Mouse (Mus musculus): ENCODE measurements around the gene Ddx58. TPM values are rescaled to one million over a fixed set of nuclear protein-coding genes. Genes with fewer than 3 reads are reported as not detected.

Ddx58 gene
- 9.8 and 11.6 TPM in 2 replicates for polyA plus RNA-seq (2015; fragmentation: Nextera tagmentation; extraction: Ambion mirVana)

DNA sequence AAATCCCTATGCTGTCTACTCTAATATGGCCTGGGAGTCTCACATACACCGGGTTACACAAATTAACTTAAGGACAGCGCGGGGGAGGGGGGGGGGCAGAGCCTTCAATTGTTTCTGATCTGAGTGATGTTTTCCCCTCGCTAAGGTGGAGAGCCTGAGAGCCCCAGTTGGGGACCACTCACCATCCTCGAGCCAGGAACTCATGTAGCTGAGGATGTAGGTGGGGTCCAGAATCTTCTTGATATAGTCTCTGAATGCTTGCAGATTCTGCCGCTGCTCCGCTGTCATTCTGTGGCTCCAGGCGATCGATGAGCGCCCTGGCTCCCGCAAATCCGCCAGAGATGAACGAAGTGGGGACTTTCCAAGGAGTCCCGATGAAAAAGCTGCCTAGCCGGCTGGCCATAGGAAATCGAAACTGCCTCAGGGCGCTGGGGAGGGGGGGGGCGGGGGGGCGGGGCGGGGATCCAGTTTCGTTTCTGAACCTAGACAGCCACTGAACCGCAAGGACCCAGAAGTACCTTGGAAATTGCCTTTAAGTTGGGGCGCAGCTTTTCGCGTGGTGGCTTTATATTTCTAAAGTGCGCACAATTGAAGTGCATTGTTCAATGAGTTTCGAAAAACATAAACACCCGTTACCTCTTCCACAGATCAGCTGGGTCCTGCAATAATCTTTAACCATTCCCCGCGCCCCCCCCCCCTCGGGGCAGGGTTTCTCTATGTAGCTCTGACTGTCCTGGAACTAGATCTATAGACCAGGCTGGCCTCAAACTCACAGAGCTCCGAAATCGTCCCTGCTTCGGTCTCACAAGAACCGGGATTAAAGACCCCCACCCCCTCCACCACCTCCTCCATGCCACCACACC, at the start of gene Ddx58:
TSS of gene Ddx58 (minus strand) at position 420 of the 863 bp plus-strand sequence.
- H3K4me2 ChIP-seq, result peak within 1 kb of the TSS; percentile 72
- H3K27ac ChIP-seq, result peak within 1 kb of the TSS; percentile 77
- peak within 1 kb of the TSS; percentile 49 for H3K9ac ChIP-seq
- H3K4me3 ChIP-seq, result peak within 1 kb of the TSS; percentile 62
- WGBS, result 2% methylated on average over 35 of the region's 35 CpGs
- no peaks in the 10 kb centered on the region for H3K36me3 ChIP-seq
- H3K27me3 ChIP-seq, result no peaks in the 10 kb centered on the region
- peaks cover 9% of the 10 kb centered on the region for H3K4me1 ChIP-seq
- H3K9me3 ChIP-seq, result no peaks in the 10 kb centered on the region
- peak; percentile 71 for ATAC-seq (ENCODE audit: borderline replicate concordance, extremely low read depth, low FRiP score, low TSS enrichment)

DNA sequence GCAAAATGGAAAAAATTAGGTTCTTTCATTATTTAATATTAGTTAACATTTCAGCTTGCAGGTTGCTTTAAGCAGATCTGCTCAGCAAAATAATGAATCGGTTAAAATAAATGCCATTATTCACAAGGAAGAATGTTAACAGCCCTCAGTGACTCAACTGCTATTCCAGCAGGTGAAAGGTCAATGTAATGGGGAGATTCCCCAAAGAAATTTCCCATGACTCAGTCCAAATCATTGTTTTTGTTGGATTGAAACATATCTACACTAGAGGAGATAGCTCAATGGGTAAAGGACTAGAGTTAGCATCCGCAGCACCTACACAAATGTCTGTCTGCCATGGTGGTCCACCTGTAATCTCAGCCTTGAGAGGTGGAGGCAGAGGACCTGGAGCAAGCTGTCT, 49.4 kb upstream of the Ddx58 start:
- H3K9ac ChIP-seq, result no peak overlapping the region
- H3K4me3 ChIP-seq, result no peak overlapping the region
- no peaks in the 10 kb centered on the region for H3K27me3 ChIP-seq
- H3K4me2 ChIP-seq, result no peak overlapping the region
- ATAC-seq (ENCODE audit: borderline replicate concordance, extremely low read depth, low FRiP score, low TSS enrichment), result no peak
- WGBS, result 75% methylated on average over 2 of the region's 2 CpGs
- H3K9me3 ChIP-seq, result no peaks in the 10 kb centered on the region
- H3K36me3 ChIP-seq, result no peaks in the 10 kb centered on the region
- no peaks in the 10 kb centered on the region for H3K4me1 ChIP-seq
- H3K27ac ChIP-seq, result no peak overlapping the region

DNA sequence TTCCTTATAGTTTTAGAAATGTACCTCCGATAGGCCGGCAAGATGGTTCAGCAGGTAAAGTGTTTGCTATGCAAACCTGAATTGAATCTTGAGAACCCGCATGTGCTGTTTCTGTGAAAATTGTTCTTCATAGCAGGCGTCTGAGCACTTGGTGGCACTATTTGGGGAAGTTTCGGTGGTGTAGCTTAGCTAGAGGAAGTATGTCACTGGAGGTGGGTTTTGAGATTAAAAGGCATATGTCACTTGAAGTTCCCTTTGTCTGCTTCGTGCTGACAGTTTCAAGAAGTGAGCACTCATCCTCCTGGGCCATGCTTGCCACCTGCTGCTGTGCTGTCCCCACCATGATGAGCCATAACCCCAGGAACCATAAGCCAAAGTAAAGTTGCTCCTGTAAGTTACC, 47.8 kb upstream of the Ddx58 start:
- Histone ChIP-seq H3K36me3 (no peaks in the 10 kb centered on the region), H3K27ac (no peak overlapping the region), H3K4me3 (no peak overlapping the region), H3K9ac (no peak overlapping the region), H3K4me2 (no peak overlapping the region), H3K27me3 (no peaks in the 10 kb centered on the region), H3K9me3 (no peaks in the 10 kb centered on the region), H3K4me1 (no peaks in the 10 kb centered on the region)
- WGBS, result 50% methylated on average over 6 of the region's 6 CpGs
- ATAC-seq (ENCODE audit: borderline replicate concordance, extremely low read depth, low FRiP score, low TSS enrichment), result no peak

DNA sequence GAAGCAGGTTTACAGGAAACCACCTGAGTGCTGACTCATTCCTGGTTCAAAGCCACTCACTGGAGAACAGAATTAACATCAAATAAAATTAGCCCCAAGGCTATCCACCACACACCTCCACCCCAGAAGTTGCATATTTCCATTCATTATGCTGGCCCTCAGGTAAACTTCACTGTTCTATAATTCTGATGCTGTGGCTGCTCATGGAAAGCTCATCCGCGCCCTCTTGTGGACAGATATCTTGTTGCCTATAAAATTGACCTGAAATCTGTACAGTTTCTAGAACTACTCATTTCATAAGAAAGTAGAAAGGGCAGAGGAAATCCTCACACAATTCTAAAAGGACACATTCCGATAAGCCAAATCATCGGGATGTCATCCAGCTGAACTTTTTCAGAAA, 46.0 kb upstream of the Ddx58 start:
- WGBS, result 9% methylated on average over 4 of the region's 4 CpGs
- ATAC-seq (ENCODE audit: borderline replicate concordance, extremely low read depth, low FRiP score, low TSS enrichment), result no peak
- no peaks in the 10 kb centered on the region for H3K27me3 ChIP-seq
- H3K9me3 ChIP-seq, result no peaks in the 10 kb centered on the region
- H3K4me3 ChIP-seq, result no peak overlapping the region
- no peak overlapping the region for H3K27ac ChIP-seq
- no peak overlapping the region for H3K4me2 ChIP-seq
- H3K4me1 ChIP-seq, result no peaks in the 10 kb centered on the region
- H3K36me3 ChIP-seq, result no peaks in the 10 kb centered on the region
- no peak overlapping the region for H3K9ac ChIP-seq

DNA sequence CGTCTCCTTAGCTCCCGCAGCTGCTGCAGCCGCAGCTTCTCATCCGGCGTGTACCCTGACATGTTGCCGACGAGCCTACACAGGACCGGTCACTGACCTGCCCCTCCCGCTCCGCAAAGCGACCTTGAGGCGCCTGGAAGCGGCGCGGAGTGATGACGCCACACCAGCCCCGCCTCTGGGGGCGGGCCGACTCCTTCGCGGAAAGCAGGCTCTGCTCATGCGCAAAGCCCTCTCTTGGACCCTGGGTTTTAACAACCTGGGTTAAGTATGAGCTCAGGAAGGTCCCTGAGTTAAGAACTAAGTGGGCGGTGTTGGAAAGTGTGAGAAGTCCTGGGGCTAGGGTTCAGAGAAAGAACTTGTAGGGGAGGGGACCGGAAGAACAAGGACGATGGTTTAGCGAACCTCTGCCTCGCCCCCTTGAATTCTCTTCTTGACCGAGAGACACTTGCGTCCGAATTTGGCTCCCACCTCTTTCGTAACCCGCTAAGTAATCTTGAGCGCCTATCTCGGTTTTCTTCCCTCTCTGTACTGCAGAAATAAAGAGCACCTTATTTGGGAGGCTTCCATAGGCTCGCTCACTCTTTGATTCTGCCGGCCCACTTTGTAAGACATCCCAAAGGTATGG, 39.8 kb upstream of the Ddx58 start, which contains the start of gene Ndufb6:
TSS of gene Ndufb6 (minus strand) at position 146 of the 625 bp plus-strand sequence.
- H3K9me3 ChIP-seq, result no peaks in the 10 kb centered on the region
- under 1% methylated on average over 36 of the region's 36 CpGs for WGBS
- H3K4me2 ChIP-seq, result peak within 1 kb of the TSS; percentile 72
- H3K27me3 ChIP-seq, result no peaks in the 10 kb centered on the region
- peak within 1 kb of the TSS; percentile 95 for H3K4me3 ChIP-seq
- H3K36me3 ChIP-seq, result 0 out of 2 replicates have a peak, but pooled peaks cover 10% of the 10 kb centered on the region
- H3K27ac ChIP-seq, result peak within 1 kb of the TSS; percentile 83
- peak; percentile 98 for ATAC-seq (ENCODE audit: borderline replicate concordance, extremely low read depth, low FRiP score, low TSS enrichment)
- H3K9ac ChIP-seq, result peak within 1 kb of the TSS; percentile 86
- peaks cover 9% of the 10 kb centered on the region for H3K4me1 ChIP-seq

DNA sequence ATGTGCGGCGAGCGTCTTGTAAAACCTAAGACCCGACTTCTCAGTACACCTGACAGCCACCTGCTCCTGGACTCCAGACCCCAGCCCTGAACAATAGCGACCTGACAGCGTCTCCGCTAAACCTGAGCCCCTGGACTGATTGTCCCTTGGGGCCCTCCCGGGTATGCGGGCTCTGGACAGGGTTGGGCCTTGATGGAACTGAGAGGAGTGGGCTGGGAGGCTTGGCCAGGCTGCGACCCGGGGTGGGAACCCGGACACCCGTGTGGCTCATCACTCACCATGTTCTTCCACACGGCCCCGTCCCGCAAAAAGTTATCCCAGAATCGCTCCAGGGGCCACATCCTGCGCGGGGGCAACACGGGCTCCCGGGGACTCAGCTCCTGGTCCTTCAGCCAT, 39.2 kb upstream of the Ddx58 start:
- H3K27ac ChIP-seq, result peak overlapping the region; percentile 83; the same call in 1 of the 2 replicates
- 0% methylated on average over 21 of the region's 21 CpGs for WGBS

DNA sequence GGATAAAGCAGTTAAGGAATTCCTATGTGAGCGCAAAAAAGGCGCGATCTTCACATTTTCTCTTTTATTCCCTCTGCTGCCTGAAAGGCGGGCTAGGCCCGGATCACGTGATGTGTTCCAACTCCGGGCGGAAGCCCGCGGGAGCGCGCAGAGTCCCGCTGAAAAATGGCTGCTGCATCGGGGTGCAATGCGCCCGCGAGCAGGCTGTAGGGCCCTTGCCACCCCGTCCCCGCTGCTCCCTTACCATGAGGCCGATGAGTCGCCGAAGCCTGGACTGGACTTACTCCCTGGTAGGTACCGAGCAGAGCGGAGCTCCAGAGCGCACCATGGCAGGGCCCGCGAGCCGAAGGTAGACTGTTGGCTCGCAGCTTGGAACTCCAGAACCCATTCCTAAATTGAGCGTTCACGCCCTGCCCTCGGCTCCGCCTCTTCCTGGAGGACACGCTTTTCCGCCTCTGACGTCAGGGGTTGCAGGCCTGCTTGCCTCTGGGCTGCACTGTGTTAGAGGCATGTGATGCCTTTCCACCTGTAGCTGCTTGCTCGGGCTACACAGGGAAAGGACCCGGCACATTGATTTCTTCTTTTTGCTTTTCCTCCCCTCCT, 29.9 kb upstream of the Ddx58 start, which contains the start of the genes Smim27 and Topors:
TSS of gene Smim27 (plus strand) at position 150 of the 603 bp plus-strand sequence.
TSS of gene Topors (minus strand) at position 421 of the 603 bp plus-strand sequence.
- ATAC-seq (ENCODE audit: borderline replicate concordance, extremely low read depth, low FRiP score, low TSS enrichment), result peak; percentile 96
- peak within 1 kb of the TSS; percentile 89 for H3K4me2 ChIP-seq
- peak within 1 kb of the TSS; percentile 80 for H3K4me3 ChIP-seq
- H3K27ac ChIP-seq, result peak within 1 kb of the TSS; percentile 99
- H3K9ac ChIP-seq, result peak within 1 kb of the TSS; percentile 96
- H3K36me3 ChIP-seq, result peaks cover 13% of the 10 kb centered on the region
- WGBS, result under 1% methylated on average over 38 of the region's 38 CpGs
- peaks cover 24% of the 10 kb centered on the region for H3K4me1 ChIP-seq
- H3K27me3 ChIP-seq, result no peaks in the 10 kb centered on the region
- no peaks in the 10 kb centered on the region for H3K9me3 ChIP-seq

More for the DNA sequence above, 39.2 kb upstream of the Ddx58 start:
- H3K4me1 ChIP-seq, result peaks cover 9% of the 10 kb centered on the region
- H3K36me3 ChIP-seq, result 0 out of 2 replicates have a peak, but pooled peaks cover 10% of the 10 kb centered on the region
- peak overlapping the region; percentile 95 for H3K4me3 ChIP-seq
- ATAC-seq (ENCODE audit: borderline replicate concordance, extremely low read depth, low FRiP score, low TSS enrichment), result peak; percentile 72
- H3K9me3 ChIP-seq, result no peaks in the 10 kb centered on the region
- no peaks in the 10 kb centered on the region for H3K27me3 ChIP-seq
- peak overlapping the region; percentile 72 for H3K4me2 ChIP-seq
- peak overlapping the region; percentile 86 for H3K9ac ChIP-seq

DNA sequence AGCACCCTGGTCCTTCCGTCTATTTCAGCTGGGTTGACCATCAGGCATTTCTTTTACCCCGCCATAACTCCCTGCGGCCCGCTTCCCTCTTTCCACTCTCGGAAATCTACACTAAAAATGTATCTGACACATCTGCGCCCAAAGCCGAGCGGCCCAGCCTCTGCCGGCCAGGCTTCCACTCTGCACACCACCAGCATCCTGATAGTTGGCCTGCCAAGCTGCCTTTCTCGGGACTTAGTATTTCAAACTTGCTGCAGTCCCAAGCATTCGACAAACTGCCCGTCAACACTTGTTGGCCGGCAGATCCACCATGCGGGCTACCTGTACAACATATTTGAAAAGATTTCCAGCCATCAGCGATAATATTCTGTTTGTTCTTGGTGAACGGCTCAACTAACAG, 29.2 kb upstream of the Ddx58 start:
- H3K27ac ChIP-seq, result peak overlapping the region; percentile 99
- H3K4me2 ChIP-seq, result peak overlapping the region; percentile 89
- H3K4me3 ChIP-seq, result peak overlapping the region; percentile 80
- under 1% methylated on average over 16 of the region's 16 CpGs for WGBS
- no peaks in the 10 kb centered on the region for H3K9me3 ChIP-seq
- H3K9ac ChIP-seq, result peak overlapping the region; percentile 96
- peaks cover 24% of the 10 kb centered on the region for H3K4me1 ChIP-seq
- H3K27me3 ChIP-seq, result no peaks in the 10 kb centered on the region
- no peak; the same call in 1 of the 2 replicates for ATAC-seq (ENCODE audit: borderline replicate concordance, extremely low read depth, low FRiP score, low TSS enrichment)
- H3K36me3 ChIP-seq, result peaks cover 13% of the 10 kb centered on the region

DNA sequence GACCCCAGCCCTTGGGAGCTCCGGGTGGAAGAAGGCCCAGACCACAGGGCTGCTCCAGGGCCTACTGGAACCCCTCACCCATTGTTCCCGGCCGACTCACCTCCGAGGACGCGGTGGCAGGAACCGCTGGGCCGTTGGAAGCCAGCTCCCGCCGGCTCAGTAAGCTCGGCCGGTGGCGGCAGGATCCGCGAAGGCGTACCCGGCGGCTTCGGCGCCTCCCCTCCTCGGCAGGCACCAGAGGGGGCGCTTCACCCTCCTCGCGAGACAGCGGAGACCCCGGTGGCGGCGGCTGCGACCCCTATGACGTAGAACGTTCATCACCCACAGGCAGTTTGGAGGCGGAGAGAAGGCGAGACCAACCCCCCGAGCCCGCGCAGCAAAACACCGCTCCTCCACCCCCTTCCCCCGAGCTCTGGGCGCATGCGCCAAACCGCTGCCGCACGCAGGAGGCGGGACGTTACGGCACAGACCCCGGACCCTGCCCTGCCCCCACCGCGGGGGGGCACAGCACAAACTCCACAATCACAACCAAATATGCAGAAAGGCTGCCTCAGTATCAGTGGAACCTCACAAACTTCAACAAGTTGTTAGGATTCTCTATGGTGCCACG, 28.7 kb upstream of the Ddx58 start:
- no peaks in the 10 kb centered on the region for H3K9me3 ChIP-seq
- H3K36me3 ChIP-seq, result peaks cover 12% of the 10 kb centered on the region
- peak overlapping the region; percentile 99 for H3K27ac ChIP-seq
- H3K4me3 ChIP-seq, result peak overlapping the region; percentile 80
- peaks cover 24% of the 10 kb centered on the region for H3K4me1 ChIP-seq
- ATAC-seq (ENCODE audit: borderline replicate concordance, extremely low read depth, low FRiP score, low TSS enrichment), result peak; percentile 81
- under 1% methylated on average over 50 of the region's 50 CpGs for WGBS
- peak overlapping the region; percentile 96 for H3K9ac ChIP-seq
- H3K27me3 ChIP-seq, result no peaks in the 10 kb centered on the region
- peak overlapping the region; percentile 89 for H3K4me2 ChIP-seq

DNA sequence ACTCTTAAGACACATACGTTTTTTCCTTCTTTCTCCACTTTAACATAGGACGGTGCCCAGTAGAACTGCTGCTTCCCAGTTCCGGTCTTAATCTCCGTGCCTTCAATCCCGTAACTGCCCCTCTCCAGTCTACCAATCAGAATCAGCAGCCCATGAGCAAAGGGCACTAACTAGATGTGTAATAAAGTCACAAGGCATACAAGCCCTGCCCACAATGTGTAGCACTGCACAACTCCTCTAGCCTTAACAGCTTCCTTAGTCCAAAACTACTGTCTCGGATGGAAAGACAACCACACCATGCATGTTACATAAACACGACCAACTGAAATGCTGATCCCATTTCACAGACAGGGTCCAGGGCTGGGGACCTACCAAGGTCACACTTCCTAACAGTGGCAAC, 28.1 kb upstream of the Ddx58 start:
- H3K9ac ChIP-seq, result peak overlapping the region; percentile 96
- H3K27me3 ChIP-seq, result no peaks in the 10 kb centered on the region
- H3K4me1 ChIP-seq, result peaks cover 24% of the 10 kb centered on the region
- peak overlapping the region; percentile 80 for H3K4me3 ChIP-seq
- H3K36me3 ChIP-seq, result peaks cover 12% of the 10 kb centered on the region
- ATAC-seq (ENCODE audit: borderline replicate concordance, extremely low read depth, low FRiP score, low TSS enrichment), result no peak
- peak overlapping the region; percentile 89 for H3K4me2 ChIP-seq
- WGBS, result 47% methylated on average over 7 of the region's 7 CpGs
- H3K9me3 ChIP-seq, result no peaks in the 10 kb centered on the region
- H3K27ac ChIP-seq, result peak overlapping the region; percentile 99

DNA sequence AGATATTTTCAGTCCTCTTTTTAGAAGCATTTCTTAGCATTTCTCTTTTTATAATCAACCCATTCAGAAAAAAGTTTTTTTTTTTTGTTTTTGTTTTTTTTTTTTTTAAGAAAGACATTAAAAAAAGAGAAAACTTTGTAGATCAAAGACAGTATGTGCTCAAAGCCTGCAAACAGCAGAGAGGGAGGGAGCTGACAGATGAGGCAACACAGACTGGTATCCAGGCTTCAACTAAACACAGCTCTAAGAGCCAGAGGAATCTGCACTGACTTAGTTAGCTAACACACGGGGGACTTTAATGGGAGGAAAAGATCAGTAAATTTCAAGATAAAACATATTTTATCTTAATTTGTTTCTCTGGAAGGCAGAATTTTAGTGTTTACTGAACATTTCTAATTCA, 24.7 kb upstream of the Ddx58 start:
- no peak overlapping the region for H3K27ac ChIP-seq

More for the DNA sequence above, 24.7 kb upstream of the Ddx58 start:
- Histone ChIP-seq H3K9ac (no peak overlapping the region), H3K4me1 (peaks cover 24% of the 10 kb centered on the region), H3K4me2 (no peak overlapping the region), H3K9me3 (no peaks in the 10 kb centered on the region), H3K27me3 (no peaks in the 10 kb centered on the region), H3K4me3 (no peak overlapping the region), H3K36me3 (peaks cover 38% of the 10 kb centered on the region)
- WGBS, result 37% methylated on average over 1 of the region's 1 CpGs
- no peak for ATAC-seq (ENCODE audit: borderline replicate concordance, extremely low read depth, low FRiP score, low TSS enrichment)
